Mouse (Mus musculus) hindbrain, embryonic 16.5 days (tissue): Measurements from ENCODE around the gene Map3k20. TPM values are rescaled to one million over a fixed set of nuclear protein-coding genes. Genes with fewer than 3 reads are reported as not detected.

Experiments
- ATAC-seq: fragments of 200-750 bp; cut with Nextera tagmentation; 2 replicates; pipeline ENCODE4 v1.8.0; 2017; ENCODE audit warnings: moderate TSS enrichment, moderate library complexity
- H3K27ac ChIP-seq: fragments of 300-500 bp; sonication (generic); 2 replicates; pipeline ENCODE4 v1.5.1; 2014; ENCODE audit warnings: low read depth, mild to moderate bottlenecking, control low read depth, low read length, moderate library complexity
- H3K27me3 ChIP-seq: fragments of 300-500 bp; sonication (generic); replicated peaks from 2 replicates; pipeline ENCODE4 v1.6.1; 2014; ENCODE audit warnings: low read length; ENCODE audit not compliant: control insufficient read depth, insufficient read depth
- H3K36me3 ChIP-seq: fragments of 300-500 bp; sonication (generic); 2 replicates; pipeline ENCODE4 v1.6.1; 2014; ENCODE audit warnings: mild to moderate bottlenecking, low read length, moderate library complexity, mixed read lengths; ENCODE audit not compliant: control insufficient read depth, insufficient read depth
- H3K4me1 ChIP-seq: fragments of 300-500 bp; sonication (generic); 2 replicates; pipeline ENCODE4 v1.6.1; 2014; ENCODE audit warnings: low read depth, low read length; ENCODE audit not compliant: control insufficient read depth, insufficient read depth
- H3K4me2 ChIP-seq: fragments of 300-500 bp; sonication (generic); 2 replicates; pipeline ENCODE4 v1.6.1; 2014; ENCODE audit warnings: mild to moderate bottlenecking, low read length, control low read depth, moderate library complexity
- H3K4me3 ChIP-seq: fragments of 300-500 bp; sonication (generic); 2 replicates; pipeline ENCODE4 v1.5.1; 2014; ENCODE audit warnings: mild to moderate bottlenecking, low read length, control low read depth, moderate library complexity
- H3K9ac ChIP-seq: fragments of 300-500 bp; sonication (generic); 2 replicates; pipeline ENCODE4 v1.6.1; 2014; ENCODE audit warnings: low read depth, mild to moderate bottlenecking, control low read depth, low read length, moderate library complexity
- H3K9me3 ChIP-seq: fragments of 300-500 bp; sonication (generic); 2 replicates; pipeline ENCODE4 v1.6.1; 2014; ENCODE audit warnings: mild to moderate bottlenecking, low read length, moderate library complexity; ENCODE audit not compliant: control insufficient read depth
- WGBS: fragments of 180-500 bp; shearing (Covaris S2); extraction: QIAGEN DNeasy Blood & Tissue Kit; methylation state at CpG from one replicate; pipeline ENCODE4 v1.1.7; 2014; 5-methylcytosine and 5-hydroxymethylcytosine counted together
- polyA plus RNA-seq: library from polyadenylated mRNA; unstranded; fragments of >200 nt; fragmentation: Nextera tagmentation; extraction: Ambion mirVana; gene quantifications from 2 replicates; pipeline ENCODE4 v1.2.1, GENCODE M21; 2015

Gene Map3k20
- polyA plus RNA-seq, 1 experiment from 2014 or later: 3.3 TPM

GRCm38 (mm10) chr2:72352756-72353155, 67.3 kb downstream of the Map3k20 start:
- H3K4me1 ChIP-seq: no peaks in the 10 kb centered on the region
- H3K27me3 ChIP-seq: no peaks in the 10 kb centered on the region
- H3K36me3 ChIP-seq: no peaks in the 10 kb centered on the region
- no peak overlapping the region for H3K4me2 ChIP-seq
- ATAC-seq: no peak
- no peak overlapping the region for H3K4me3 ChIP-seq
- no peak overlapping the region for H3K9ac ChIP-seq
- no peaks in the 10 kb centered on the region for H3K9me3 ChIP-seq
- no peak overlapping the region for H3K27ac ChIP-seq

GRCm38 (mm10) chr2:72356471-72356870, 71.0 kb downstream of the Map3k20 start:
- Histone ChIP-seq H3K4me3 (no peak overlapping the region), H3K36me3 (no peaks in the 10 kb centered on the region), H3K4me1 (no peaks in the 10 kb centered on the region), H3K4me2 (no peak overlapping the region), H3K9me3 (no peaks in the 10 kb centered on the region), H3K9ac (no peak overlapping the region), H3K27me3 (no peaks in the 10 kb centered on the region), H3K27ac (no peak overlapping the region)
- 89% methylated on average over 10 of the region's 10 CpGs for WGBS
- no peak for ATAC-seq

DNA sequence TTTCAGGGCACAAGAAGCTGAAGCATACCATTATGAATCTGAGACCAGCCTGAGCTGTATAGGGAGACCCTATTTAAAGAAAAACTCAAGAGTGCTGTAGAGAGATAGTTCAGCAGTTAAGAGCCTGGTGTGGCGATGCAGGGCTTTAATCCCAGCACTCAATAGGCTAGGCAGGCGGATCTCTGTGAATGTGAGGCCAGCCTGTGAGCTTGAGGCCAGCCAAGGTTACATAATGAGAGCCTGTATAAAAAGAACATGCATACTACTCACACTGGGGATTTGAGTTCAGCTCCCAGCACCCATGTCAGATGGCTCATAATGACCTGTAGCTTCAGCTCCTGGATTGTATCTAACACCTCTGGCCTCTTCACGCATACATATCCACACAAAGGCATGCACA, 76.1 kb downstream of the Map3k20 start:
- Histone ChIP-seq H3K4me1 (no peaks in the 10 kb centered on the region), H3K4me2 (no peak overlapping the region), H3K9me3 (no peaks in the 10 kb centered on the region), H3K4me3 (no peak overlapping the region), H3K27ac (no peak overlapping the region), H3K36me3 (no peaks in the 10 kb centered on the region), H3K9ac (no peak overlapping the region), H3K27me3 (no peaks in the 10 kb centered on the region)
- WGBS: 60% methylated on average over 3 of the region's 3 CpGs
- ATAC-seq: no peak

- Histone ChIP-seq H3K4me3 (no peak overlapping the region), H3K4me2 (no peak overlapping the region), H3K36me3 (no peaks in the 10 kb centered on the region), H3K4me1 (no peaks in the 10 kb centered on the region), H3K9me3 (no peaks in the 10 kb centered on the region), H3K9ac (no peak overlapping the region), H3K27ac (no peak overlapping the region), H3K27me3 (no peaks in the 10 kb centered on the region)
- no peak for ATAC-seq
- WGBS: 94% methylated on average over 1 of the region's 1 CpGs
Observed at GRCm38 (mm10) chr2:72363449-72363848, 78.0 kb downstream of the Map3k20 start.

GRCm38 (mm10) chr2:72365930-72366329, 80.5 kb downstream of the Map3k20 start:
- ATAC-seq: no peak
- no peaks in the 10 kb centered on the region for H3K36me3 ChIP-seq
- no peaks in the 10 kb centered on the region for H3K9me3 ChIP-seq
- H3K27ac ChIP-seq: no peak overlapping the region
- 71% methylated on average over 7 of the region's 7 CpGs for WGBS
- H3K4me2 ChIP-seq: no peak overlapping the region
- H3K4me3 ChIP-seq: no peak overlapping the region
- no peak overlapping the region for H3K9ac ChIP-seq
- H3K4me1 ChIP-seq: no peaks in the 10 kb centered on the region
- no peaks in the 10 kb centered on the region for H3K27me3 ChIP-seq

DNA sequence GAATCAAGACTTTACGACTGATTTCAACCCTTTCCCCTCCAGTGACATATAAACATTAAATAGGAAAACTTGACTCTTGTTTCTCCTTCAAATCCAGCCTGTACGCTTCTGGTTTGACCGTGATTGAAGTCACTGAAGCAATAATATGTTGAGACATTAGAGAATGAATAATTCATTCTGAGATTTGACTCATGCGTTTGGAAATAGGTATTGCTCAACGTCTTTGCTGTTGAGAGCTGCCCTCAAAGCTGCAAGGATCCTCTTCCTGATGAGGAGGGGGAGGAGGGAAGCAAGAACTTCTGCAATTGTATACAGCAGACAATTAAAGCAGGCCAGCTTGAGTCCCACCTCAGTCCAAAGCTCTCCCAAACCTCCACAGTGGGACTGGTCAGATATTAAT, 81.1 kb downstream of the Map3k20 start:
- 78% methylated on average over 5 of the region's 5 CpGs for WGBS
- Histone ChIP-seq H3K36me3 (no peaks in the 10 kb centered on the region), H3K9me3 (no peaks in the 10 kb centered on the region), H3K4me2 (no peak overlapping the region), H3K27me3 (no peaks in the 10 kb centered on the region), H3K9ac (no peak overlapping the region), H3K27ac (no peak overlapping the region), H3K4me3 (no peak overlapping the region), H3K4me1 (no peaks in the 10 kb centered on the region)
- no peak for ATAC-seq

DNA sequence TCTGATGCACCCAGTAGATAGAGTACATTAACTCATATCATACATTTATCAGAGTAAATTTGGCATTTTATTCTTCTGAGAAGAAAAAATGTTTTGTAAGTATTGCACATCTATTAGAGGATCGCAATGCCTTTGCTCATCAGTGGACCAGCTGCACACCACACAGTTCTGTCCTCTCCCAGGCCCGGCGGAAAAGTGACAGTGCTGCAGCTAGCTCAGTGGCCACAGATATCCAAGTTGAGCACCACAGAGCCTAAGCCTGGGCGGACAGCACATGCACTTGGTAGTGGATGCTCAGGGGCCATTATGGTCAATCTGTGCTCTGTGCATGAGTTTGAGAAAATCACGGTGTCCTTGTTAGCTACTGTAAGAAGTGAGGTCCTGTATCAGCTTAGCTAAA, 82.4 kb downstream of the Map3k20 start:
- no peaks in the 10 kb centered on the region for H3K27me3 ChIP-seq
- H3K4me1 ChIP-seq: no peaks in the 10 kb centered on the region
- no peak overlapping the region for H3K27ac ChIP-seq
- H3K4me2 ChIP-seq: no peak overlapping the region
- H3K36me3 ChIP-seq: no peaks in the 10 kb centered on the region
- ATAC-seq: no peak
- no peak overlapping the region for H3K9ac ChIP-seq
- WGBS: 97% methylated on average over 5 of the region's 5 CpGs
- no peaks in the 10 kb centered on the region for H3K9me3 ChIP-seq
- H3K4me3 ChIP-seq: no peak overlapping the region

DNA sequence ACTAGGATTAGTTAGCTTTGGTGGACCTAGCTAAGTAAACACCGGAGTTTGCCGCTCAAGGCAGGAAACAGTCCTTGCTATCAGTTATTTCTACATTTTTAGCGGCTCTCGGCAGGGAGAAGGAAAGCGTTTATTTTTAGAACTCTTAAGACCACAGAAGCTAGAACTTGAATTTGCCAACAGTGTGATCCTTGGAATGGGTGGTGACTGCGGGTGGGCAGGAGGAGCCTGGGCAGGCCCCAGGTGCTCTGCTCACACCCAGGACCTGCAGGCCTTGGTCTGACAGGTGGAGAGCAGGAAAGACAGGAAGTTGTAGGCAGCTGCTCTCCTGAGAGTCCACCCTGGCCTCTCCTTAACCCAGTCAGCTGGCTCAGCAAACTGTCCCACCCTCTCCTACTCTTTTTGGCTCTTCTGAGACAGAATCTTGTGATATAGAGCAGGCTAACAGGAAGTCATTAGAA, 83.7 kb downstream of the Map3k20 start:
- Histone ChIP-seq H3K27ac (no peak overlapping the region), H3K4me2 (no peak overlapping the region), H3K9ac (0 out of 2 replicates have a peak overlapping the region, but pooled peaks have one; percentile 13), H3K4me1 (no peaks in the 10 kb centered on the region), H3K4me3 (no peak overlapping the region), H3K36me3 (no peaks in the 10 kb centered on the region), H3K27me3 (no peaks in the 10 kb centered on the region), H3K9me3 (no peaks in the 10 kb centered on the region)
- 76% methylated on average over 6 of the region's 6 CpGs for WGBS
- no peak for ATAC-seq

- no peaks in the 10 kb centered on the region for H3K36me3 ChIP-seq
- H3K9ac ChIP-seq: no peak overlapping the region
- H3K27ac ChIP-seq: no peak overlapping the region
- H3K9me3 ChIP-seq: no peaks in the 10 kb centered on the region
- H3K4me3 ChIP-seq: no peak overlapping the region
- H3K4me1 ChIP-seq: no peaks in the 10 kb centered on the region
- H3K4me2 ChIP-seq: no peak overlapping the region
- ATAC-seq: no peak
- WGBS: 90% methylated on average over 13 of the region's 13 CpGs
- H3K27me3 ChIP-seq: no peaks in the 10 kb centered on the region
Observed at GRCm38 (mm10) chr2:72372136-72372535, 86.7 kb downstream of the Map3k20 start.

DNA sequence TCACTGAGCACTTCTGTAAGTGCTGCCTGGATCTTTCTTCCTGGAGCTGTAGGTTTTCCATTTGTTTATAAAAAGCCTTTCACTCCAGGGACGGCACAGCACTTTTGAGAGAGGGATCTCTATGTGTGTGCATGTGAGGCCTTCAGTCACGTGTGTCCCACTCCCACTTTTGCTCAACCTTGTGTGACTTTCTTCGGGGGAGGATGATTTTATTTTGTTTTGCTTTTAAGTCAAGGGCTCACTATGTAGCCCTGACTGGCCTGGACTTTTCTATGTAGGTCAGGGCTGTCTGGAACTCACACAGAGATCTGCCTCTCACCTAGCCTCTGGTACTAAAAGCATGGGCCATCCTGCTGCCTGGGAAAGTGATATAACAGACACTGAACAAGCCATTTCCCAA, 88.6 kb downstream of the Map3k20 start:
- H3K4me3 ChIP-seq: no peak overlapping the region
- H3K4me1 ChIP-seq: no peaks in the 10 kb centered on the region
- H3K27me3 ChIP-seq: no peaks in the 10 kb centered on the region
- H3K4me2 ChIP-seq: no peak overlapping the region
- WGBS: 84% methylated on average over 3 of the region's 3 CpGs
- no peak overlapping the region for H3K9ac ChIP-seq
- no peak overlapping the region for H3K27ac ChIP-seq
- ATAC-seq: no peak
- H3K9me3 ChIP-seq: no peaks in the 10 kb centered on the region
- H3K36me3 ChIP-seq: no peaks in the 10 kb centered on the region
